Mouse (Mus musculus) embryonic fibroblast, embryonic 13.5 days (primary cell): ENCODE results near the gene Hivep3.

ENCODE experiments used
- CTCF ChIP-seq: IDR thresholded peaks from 2 replicates; pipeline ENCODE4 v1.5.1; 2011; ENCODE audit warnings: mild to moderate bottlenecking, control low read depth, low read length, moderate library complexity, borderline replicate concordance; ENCODE audit not compliant: insufficient read depth
- POLR2A ChIP-seq: IDR thresholded peaks from 2 replicates; pipeline ENCODE4 v1.6.1; 2011; ENCODE audit warnings: low read depth, mild to moderate bottlenecking, control low read depth, low read length, moderate library complexity

DNA sequence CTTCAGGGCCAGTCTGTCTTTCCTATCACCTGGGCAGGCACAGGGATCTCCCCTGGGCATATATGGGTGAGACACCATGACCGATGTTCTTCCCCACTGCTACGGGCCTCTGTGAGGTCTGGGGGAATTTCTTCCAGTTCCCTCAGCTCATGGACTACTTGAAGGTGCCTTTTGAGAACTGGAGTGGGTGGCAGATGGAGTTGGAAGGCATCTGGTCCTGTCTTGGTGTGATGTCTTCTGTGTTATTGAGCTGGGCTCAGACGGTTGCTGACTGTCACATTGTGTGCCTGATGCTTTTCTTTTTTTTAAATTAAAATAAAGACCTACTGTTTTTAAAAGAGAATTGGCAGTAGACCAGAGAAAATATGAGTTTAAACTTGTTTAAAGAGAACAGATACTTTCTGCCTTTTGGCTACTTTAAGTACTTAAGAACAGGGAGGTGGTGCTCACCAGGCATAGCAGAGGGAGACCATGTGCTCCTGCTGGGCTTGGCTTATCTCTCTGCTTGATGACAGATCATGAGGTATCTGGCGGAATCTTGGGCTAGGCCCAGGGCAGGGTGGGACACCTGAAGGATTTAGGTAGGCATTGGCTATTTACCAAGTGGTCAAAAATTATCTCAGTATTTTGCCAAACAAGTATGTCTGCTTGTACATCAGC is 26.1 kb downstream of the Hivep3 start:
- TF ChIP-seq CTCF (no peak), POLR2A (no peak)
